Mouse (Mus musculus) B cell, adult 2 months (primary cell): Measurements from ENCODE around the gene B230118H07Rik.
A peak's percentile ranks its signal among the peaks of the same experiment; 100 is the strongest.

ENCODE experiments used
- DNase-seq, 2 experiments: peaks; one replicate each; pipeline ENCODE4 v3.0.0; 2022

B230118H07Rik gene

DNA sequence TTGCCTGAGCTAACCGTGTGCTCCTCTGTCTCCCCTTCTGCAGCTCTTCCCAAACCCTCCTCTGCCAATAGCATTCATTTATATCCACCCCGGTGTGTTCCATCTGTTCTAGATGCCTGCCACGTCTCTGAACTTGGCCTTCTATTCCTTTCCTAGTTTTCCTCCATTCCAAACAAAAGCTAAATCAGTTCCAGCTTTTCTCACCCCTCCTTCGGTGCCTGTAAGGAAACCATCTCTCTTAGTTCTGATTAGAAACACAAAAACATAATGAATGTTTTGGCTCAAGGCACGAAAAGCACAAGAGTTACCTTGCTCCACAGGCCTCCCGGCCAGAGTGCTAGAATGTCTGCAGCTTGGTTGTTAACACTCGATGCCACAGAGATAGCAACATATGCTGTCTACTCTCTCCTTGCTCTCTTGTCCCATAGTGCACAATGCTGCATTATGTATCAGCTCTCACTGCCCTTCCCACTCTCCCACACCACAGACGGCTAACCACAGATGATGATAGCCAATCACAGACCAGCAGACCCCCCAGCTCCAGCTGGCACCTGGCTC is at the start of gene B230118H07Rik, which contains the start of gene Rag1:
Gene B230118H07Rik, minus strand, starts transcription at position 419 of the 558 bp plus-strand sequence.
Gene Rag1, minus strand, starts transcription at position 388 of the 558 bp plus-strand sequence.
- no peak for DNase-seq

DNA sequence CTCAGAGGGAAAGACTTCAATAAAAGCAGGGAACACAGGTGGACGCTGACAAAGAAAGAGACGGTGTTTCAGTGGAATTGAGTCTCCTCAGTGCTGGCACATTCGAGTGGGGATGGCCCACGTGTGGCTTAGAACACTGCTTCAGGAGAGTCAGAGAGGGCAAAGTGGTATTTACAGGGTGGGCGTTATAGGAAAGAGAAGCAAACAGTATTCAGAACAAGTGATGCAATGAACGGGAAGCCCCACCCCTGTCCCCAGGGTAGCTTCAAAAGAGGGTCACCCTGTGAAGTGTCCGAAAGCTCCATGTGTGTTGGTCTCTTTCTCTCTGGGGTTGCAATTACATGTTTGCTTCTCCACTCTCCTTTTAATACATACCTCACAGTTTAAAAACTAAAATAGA is 46.3 kb upstream of the B230118H07Rik start:
- no peak for DNase-seq

- peak; percentile 54 to 59 for DNase-seq
Observed at GRCm38 (mm10) chr2:101693577-101694215, 44.4 kb upstream of the B230118H07Rik start.

GRCm38 (mm10) chr2:101693043-101693442 is 43.7 kb upstream of the B230118H07Rik start:
- DNase-seq, result no peak

GRCm38 (mm10) chr2:101690252-101690827 is 41.0 kb upstream of the B230118H07Rik start:
- DNase-seq, result no peak

- no peak for DNase-seq
Observed at GRCm38 (mm10) chr2:101688011-101688410, 38.7 kb upstream of the B230118H07Rik start.

DNA sequence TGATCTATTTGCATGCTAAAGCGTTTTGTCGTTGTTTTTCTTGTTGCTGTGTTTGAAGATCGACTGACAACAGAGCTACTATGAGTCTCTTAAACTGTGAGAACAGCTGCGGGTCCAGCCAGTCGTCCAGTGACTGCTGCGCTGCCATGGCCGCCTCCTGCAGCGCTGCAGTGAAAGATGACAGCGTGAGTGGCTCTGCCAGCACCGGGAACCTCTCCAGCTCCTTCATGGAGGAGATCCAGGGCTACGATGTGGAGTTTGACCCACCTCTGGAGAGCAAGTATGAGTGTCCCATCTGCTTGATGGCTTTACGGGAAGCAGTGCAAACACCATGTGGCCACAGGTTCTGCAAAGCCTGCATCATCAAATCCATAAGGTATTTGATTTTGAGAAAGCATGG is 35.1 kb upstream of the B230118H07Rik start:
- no peak for DNase-seq

- DNase-seq, result peak; percentile 35 to 42
Observed at GRCm38 (mm10) chr2:101679164-101679784, 29.9 kb upstream of the B230118H07Rik start.

GRCm38 (mm10) chr2:101678236-101679021 is 29.1 kb upstream of the B230118H07Rik start, which contains the start of gene Traf6:
TSS of gene Traf6 (plus strand) at chr2:101678429.
- peak; percentile 92 to 93 for DNase-seq

DNA sequence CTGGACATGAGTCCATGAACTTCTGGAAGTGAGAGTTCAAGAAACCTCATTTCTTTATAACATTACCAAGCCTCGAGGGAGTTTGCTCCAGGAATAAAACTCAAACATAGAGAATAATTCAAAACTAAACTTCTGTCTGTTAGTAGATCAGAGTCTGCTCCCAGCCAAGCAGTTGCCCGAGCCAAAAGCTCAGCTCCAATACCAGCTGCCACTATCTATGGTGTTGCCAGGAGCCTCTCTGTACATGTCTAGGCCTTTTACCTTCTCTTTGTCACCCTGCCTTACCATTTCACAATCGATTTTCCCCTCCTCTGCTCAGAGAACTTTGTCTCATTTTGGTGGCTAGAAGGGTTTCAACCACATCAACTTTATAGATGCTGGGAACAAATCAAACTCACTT is 24.2 kb upstream of the B230118H07Rik start:
- no peak for DNase-seq

- no peak for DNase-seq
Observed at GRCm38 (mm10) chr2:101668751-101669150, 19.4 kb upstream of the B230118H07Rik start.

GRCm38 (mm10) chr2:101665703-101666092 is 16.4 kb upstream of the B230118H07Rik start:
- no peak for DNase-seq

GRCm38 (mm10) chr2:101665058-101665702 is 15.8 kb upstream of the B230118H07Rik start:
- peak; percentile 71 for DNase-seq

GRCm38 (mm10) chr2:101660536-101660935 is 11.2 kb upstream of the B230118H07Rik start:
- no peak for DNase-seq

DNA sequence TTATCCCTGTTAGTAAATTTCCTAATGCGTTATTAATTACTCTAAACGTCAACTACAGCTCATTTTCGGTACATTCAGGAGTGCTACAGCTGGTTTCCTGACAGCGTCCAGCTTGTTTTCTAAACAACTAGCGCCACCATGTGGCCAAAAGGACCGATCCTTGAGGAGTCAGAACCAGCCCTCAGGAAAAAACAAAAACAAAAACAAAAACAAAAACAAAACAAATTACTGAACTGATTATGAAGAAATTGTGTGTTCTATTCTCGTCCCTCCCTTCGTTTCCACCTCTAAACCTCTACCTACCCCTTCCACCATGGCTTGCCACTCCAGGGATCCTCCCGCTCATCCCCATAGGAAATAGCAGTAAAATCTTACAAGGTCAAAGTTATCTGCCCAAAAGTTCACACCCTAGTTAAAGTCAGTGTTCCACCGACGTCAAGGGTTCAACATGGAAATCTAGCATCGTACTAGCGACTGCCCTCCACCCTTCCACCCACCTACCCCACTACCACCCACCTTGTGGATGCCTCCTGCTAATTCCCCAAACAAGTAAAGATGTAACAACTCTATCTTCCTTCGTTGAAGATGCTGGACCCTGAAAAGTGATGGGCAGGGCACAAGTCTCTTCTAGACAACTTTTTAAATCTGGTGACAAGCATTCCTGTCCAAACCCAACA is 3.7 kb upstream of the B230118H07Rik start:
- DNase-seq, result peak; percentile 82 to 84

DNA sequence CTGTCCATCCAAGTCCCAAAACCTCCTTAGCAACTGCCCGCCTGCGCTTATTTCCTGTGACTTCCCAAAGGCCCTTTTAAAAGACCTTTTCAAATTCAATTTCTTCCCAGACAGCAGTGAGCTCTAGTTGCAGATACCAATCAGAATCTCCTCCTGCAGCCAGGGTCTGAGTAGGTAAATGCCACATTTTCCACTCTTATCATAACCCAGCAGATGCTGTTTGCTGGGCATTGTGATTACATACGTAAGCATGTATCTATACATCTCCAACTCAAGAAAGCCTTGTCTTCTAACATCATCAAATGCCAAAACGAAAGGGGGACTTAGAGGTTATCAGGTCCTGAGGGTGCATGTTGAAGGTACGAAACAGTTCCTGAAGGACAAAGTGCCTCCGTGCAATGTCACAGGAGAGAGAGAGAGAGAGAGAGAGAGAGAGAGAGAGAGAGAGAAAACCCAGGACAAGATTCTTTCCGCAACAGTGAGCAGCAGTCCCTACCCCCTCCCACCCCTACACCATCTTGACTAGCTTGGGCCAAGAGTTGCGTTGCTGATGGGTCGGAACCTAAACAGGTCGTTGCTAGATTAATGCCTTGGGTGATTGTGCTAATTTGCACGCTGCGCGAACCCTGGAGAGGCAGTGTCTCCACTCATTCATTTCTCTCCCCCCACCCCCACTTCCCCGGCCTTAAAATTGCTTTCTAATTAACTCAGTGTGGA is 3.0 kb upstream of the B230118H07Rik start:
- no peak for DNase-seq

GRCm38 (mm10) chr2:101650446-101650845 is 1.1 kb upstream of the B230118H07Rik start:
- no peak for DNase-seq

DNA sequence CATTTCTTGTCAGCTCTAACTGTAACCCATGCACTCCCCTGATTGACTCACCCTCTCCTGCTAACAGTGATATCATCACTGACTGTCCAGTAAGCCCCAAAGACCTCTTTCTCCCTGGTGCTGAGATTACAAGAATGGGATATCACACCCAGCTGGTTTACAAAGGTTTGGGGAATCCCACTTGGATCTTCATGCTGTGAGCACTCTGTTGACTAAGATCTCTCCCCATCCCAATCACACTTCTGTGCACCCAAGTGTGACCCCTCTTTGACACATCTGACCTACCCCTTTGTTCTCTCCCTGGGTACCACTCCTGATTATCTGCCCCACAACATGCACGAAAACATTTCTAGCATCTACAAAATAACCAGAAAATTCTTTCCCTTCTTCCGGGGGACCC is 971 bp downstream of the B230118H07Rik start:
- no peak for DNase-seq

DNA sequence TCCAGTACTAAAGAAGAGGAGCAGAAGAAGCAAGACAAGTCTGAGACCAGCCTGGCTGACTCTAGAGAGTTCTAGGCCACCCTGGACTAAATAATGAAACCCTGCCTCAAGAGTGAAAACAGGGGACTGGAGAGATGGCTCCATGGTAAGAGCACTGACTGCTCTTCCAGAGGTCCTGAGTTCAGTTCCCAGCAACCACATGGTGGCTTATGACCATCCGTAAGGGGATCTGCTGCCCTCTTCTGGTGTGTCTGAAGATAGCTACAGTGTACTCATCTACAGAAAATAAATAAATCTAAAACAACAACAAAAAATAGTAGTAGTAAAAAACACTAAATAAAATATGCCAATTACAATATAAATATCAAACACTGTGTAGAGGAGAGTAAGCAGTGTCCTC is 3.5 kb downstream of the B230118H07Rik start:
- no peak for DNase-seq

- no peak for DNase-seq
Observed at GRCm38 (mm10) chr2:101639840-101640350, 9.4 kb downstream of the B230118H07Rik start.
